Mouse (Mus musculus): Measurements from ENCODE around the gene Actn1. TPM values are rescaled to one million over a fixed set of nuclear protein-coding genes. Genes with fewer than 3 reads are reported as not detected.
"Not testable (repeated sequence)": the region's sequence is repeated elsewhere in the genome, so short reads cannot be mapped to it uniquely, and the experiment has no call there.

Actn1 gene
- polyA plus RNA-seq, 1 experiment from 2014 or later, result 86.2 TPM

- Histone ChIP-seq H3K4me2 (no peak overlapping the region), H3K9ac (no peak overlapping the region), H3K27me3 (ENCODE audit: insufficient read depth, low read length) (no peaks in the 10 kb centered on the region), H3K27ac (ENCODE audit: low read depth) (no peak overlapping the region), H3K9me3 (ENCODE audit: low read depth, low read length) (no peaks in the 10 kb centered on the region), H3K36me3 (ENCODE audit: insufficient read depth) (no peaks in the 10 kb centered on the region), H3K4me1 (ENCODE audit: insufficient read depth) (no peaks in the 10 kb centered on the region), H3K4me3 (ENCODE audit: low read depth, low read length) (no peak overlapping the region)
- no peak for TF ChIP-seq CTCF (IDR thresholded peaks at IDR 0.05; ENCODE audit: low read depth)
- DNase-seq (no peak), ATAC-seq (ENCODE audit: insufficient read depth) (no peak)
- 62% methylated on average over 4 of the region's 4 CpGs for WGBS
Measured at GRCm38 (mm10) chr12:80290483-80290882, 30.3 kb upstream of the Actn1 start.

DNA sequence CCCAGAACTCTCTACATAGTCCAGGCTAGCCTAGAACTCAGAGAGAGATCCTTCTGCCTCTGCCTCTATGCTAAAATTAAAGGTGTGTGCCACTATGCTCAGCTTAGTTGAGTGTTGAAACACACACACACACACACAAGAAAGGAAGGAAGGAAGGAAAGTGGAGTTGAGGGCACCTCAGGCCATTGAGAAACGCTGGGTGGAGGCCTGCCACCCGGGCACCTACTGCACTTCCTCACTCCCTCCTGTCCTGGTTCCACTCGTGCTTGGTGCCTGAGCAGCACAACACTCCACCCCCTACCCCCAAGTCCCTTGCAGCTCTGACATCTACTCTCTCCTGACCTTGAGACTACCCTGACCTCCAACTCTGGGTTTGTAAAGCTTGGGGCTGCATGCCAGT is 29.6 kb upstream of the Actn1 start:
- Histone ChIP-seq H3K27me3 (ENCODE audit: insufficient read depth, low read length) (no peaks in the 10 kb centered on the region), H3K9ac (no peak overlapping the region), H3K9me3 (ENCODE audit: low read depth, low read length) (no peaks in the 10 kb centered on the region), H3K36me3 (ENCODE audit: insufficient read depth) (no peaks in the 10 kb centered on the region), H3K4me3 (ENCODE audit: low read depth, low read length) (no peak overlapping the region), H3K4me1 (ENCODE audit: insufficient read depth) (no peaks in the 10 kb centered on the region), H3K27ac (ENCODE audit: low read depth) (no peak overlapping the region), H3K4me2 (no peak overlapping the region)
- no peak for TF ChIP-seq CTCF (IDR thresholded peaks at IDR 0.05; ENCODE audit: low read depth)
- ATAC-seq (ENCODE audit: insufficient read depth) (no peak), DNase-seq (no peak)
- 74% methylated on average over 3 of the region's 3 CpGs for WGBS

DNA sequence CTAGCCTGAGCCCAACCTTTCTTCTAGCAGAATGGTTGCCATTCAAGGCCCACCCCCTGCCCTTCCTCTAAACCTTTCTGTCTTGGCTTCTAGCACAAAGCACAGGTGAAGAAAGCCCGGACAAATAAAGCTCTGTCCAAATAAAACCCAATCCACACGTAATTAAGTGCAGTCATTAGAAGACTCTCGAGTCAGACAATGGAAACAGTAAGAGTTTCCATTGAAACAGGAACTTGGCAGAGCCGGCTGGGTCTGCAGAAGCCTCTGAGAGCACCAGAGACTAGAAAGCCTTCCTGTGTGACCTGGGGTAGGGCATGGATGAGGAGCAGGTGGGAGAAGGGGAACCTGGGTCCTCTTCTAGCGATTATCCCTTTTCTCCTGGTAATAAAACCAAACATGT is 25.7 kb upstream of the Actn1 start:
- DNase-seq (no peak), ATAC-seq (ENCODE audit: insufficient read depth) (no peak)
- no peak for TF ChIP-seq CTCF (IDR thresholded peaks at IDR 0.05; ENCODE audit: low read depth)
- H3K4me3 ChIP-seq (ENCODE audit: low read depth, low read length), result no peak overlapping the region
- no peaks in the 10 kb centered on the region for H3K9me3 ChIP-seq (ENCODE audit: low read depth, low read length)
- no peaks in the 10 kb centered on the region for H3K27me3 ChIP-seq (ENCODE audit: insufficient read depth, low read length)
- no peak overlapping the region for H3K4me2 ChIP-seq
- H3K9ac ChIP-seq, result no peak overlapping the region
- WGBS, result 56% methylated on average over 5 of the region's 5 CpGs
- no peaks in the 10 kb centered on the region for H3K36me3 ChIP-seq (ENCODE audit: insufficient read depth)
- no peak overlapping the region for H3K27ac ChIP-seq (ENCODE audit: low read depth)
- no peaks in the 10 kb centered on the region for H3K4me1 ChIP-seq (ENCODE audit: insufficient read depth)

DNA sequence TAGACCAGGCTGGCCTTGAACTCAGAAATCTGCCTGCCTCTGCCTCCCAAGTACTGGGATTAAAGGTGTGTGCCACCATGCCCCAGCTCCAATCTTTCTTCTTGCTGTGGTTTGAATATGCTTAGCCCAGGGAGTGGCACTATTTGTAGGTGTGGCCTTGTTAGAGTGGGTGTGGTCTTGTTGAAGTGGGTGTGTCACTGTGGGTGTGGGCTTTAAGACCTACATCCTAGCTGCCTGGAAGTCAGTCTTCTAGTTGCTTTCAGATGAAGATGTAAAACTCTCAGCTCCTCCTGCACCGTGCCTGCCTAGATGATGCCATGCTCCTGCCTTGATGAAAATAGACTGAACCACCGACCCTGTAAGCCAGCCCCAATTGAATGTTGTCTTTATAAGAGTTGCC is 24.1 kb upstream of the Actn1 start:
- H3K4me3 ChIP-seq (ENCODE audit: low read depth, low read length); H3K9me3 ChIP-seq (ENCODE audit: low read depth, low read length); ATAC-seq (ENCODE audit: insufficient read depth); H3K36me3 ChIP-seq (ENCODE audit: insufficient read depth); H3K4me1 ChIP-seq (ENCODE audit: insufficient read depth); H3K27me3 ChIP-seq (ENCODE audit: insufficient read depth, low read length); H3K9ac ChIP-seq; H3K4me2 ChIP-seq; DNase-seq; H3K27ac ChIP-seq (ENCODE audit: low read depth): not testable (repeated sequence)
- WGBS, result 74% methylated on average over 2 of the region's 2 CpGs

DNA sequence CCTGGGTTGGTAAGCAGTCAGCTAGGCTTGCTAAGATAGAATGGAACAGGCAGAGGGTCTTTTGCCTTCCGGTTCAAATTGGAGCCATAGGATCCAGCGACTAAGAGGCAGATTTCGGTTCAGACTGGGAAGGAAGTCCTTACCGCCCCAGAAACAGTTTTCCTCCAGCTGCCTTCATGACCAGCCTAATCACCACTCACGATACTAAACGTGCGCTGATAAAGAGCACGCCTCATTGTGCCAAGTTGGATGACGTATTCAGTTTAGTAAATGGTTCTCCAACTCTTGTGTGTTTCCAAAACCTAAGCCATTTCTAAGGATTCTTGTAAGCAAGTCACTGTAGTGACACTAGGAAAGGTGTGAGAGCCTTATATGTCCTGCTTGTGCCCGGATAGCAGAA is 18.7 kb upstream of the Actn1 start:
- Histone ChIP-seq H3K27me3 (ENCODE audit: insufficient read depth, low read length) (no peaks in the 10 kb centered on the region), H3K36me3 (ENCODE audit: insufficient read depth) (no peaks in the 10 kb centered on the region), H3K27ac (ENCODE audit: low read depth) (no peak overlapping the region), H3K9me3 (ENCODE audit: low read depth, low read length) (no peaks in the 10 kb centered on the region), H3K9ac (no peak overlapping the region), H3K4me3 (ENCODE audit: low read depth, low read length) (no peak overlapping the region), H3K4me1 (ENCODE audit: insufficient read depth) (peaks cover 9% of the 10 kb centered on the region; the same call in 1 of the 2 replicates), H3K4me2 (no peak overlapping the region)
- DNase-seq (no peak), ATAC-seq (ENCODE audit: insufficient read depth) (no peak)
- no peak for TF ChIP-seq CTCF (IDR thresholded peaks at IDR 0.05; ENCODE audit: low read depth)
- WGBS, result 66% methylated on average over 10 of the region's 10 CpGs

DNA sequence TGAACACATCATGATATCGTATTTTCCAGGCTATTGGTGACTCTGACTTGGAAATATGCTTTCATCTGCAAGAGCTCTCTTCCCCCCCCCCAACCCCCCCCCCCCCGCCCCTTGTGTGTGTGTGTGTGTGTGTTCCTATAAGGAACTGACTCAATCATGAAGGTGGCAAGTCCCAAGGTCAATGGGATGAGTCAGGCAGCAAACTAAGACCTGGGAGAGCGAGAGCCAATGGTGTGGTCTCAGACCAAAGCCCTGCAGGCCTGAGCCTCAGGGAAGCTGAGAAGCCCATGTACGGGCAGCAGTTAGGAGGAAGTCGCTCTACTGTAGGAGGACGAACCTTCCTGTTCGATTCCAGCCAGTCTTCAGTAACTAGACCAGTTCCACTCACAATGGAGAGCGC is 17.3 kb upstream of the Actn1 start:
- DNase-seq (no peak), ATAC-seq (ENCODE audit: insufficient read depth) (no peak)
- Histone ChIP-seq H3K9ac (no peak overlapping the region), H3K4me2 (no peak overlapping the region), H3K27ac (ENCODE audit: low read depth) (no peak overlapping the region), H3K36me3 (ENCODE audit: insufficient read depth) (no peaks in the 10 kb centered on the region), H3K4me1 (ENCODE audit: insufficient read depth) (peaks cover 9% of the 10 kb centered on the region; the same call in 1 of the 2 replicates), H3K9me3 (ENCODE audit: low read depth, low read length) (no peaks in the 10 kb centered on the region), H3K4me3 (ENCODE audit: low read depth, low read length) (no peak overlapping the region), H3K27me3 (ENCODE audit: insufficient read depth, low read length) (no peaks in the 10 kb centered on the region)
- no peak for TF ChIP-seq CTCF (IDR thresholded peaks at IDR 0.05; ENCODE audit: low read depth)
- 86% methylated on average over 7 of the region's 8 CpGs for WGBS

DNA sequence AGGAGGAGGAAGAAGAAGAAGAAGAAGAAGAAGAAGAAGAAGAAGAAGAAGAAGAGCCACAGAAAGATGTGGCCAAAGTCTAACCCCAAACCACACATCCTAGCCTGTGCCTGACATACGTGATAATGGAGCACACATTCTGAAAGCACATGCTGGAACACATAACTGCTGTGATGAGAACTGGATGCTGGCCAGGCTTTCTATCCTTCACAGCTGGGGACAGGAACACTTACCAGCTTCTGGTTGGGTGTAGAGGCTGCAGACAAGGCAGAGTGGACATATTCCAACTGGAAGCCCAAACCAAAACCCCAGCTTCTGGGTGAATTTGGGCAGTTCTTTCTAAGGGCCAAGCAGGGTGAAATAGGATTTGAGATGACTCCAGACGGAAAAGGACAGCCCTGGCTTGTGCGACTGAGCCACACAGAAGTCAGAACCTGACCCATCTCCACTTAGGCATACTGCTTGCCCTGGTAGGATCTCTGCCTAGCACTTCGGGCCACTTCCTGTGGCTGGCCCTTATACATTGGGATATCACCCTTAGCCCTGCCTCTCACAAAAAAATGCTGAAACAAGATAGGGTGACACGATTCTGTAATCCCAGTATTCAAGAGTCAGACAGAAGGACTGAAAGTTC is 15.1 kb upstream of the Actn1 start:
- Histone ChIP-seq H3K36me3 (ENCODE audit: insufficient read depth) (no peaks in the 10 kb centered on the region), H3K4me1 (ENCODE audit: insufficient read depth) (peaks cover 13% of the 10 kb centered on the region; the same call in 1 of the 2 replicates), H3K27me3 (ENCODE audit: insufficient read depth, low read length) (no peaks in the 10 kb centered on the region), H3K4me3 (ENCODE audit: low read depth, low read length) (no peak overlapping the region), H3K9ac (no peak overlapping the region), H3K4me2 (no peak overlapping the region), H3K27ac (ENCODE audit: low read depth) (no peak overlapping the region), H3K9me3 (ENCODE audit: low read depth, low read length) (no peaks in the 10 kb centered on the region)
- DNase-seq (peak; percentile 86), ATAC-seq (ENCODE audit: insufficient read depth) (peak; percentile 78)
- TF ChIP-seq CTCF (IDR thresholded peaks at IDR 0.05; ENCODE audit: low read depth), result no peak
- WGBS, result 60% methylated on average over 5 of the region's 5 CpGs

All from lung, embryonic 14.5 days (tissue).